Mouse (Mus musculus) cerebellum, adult 2 months (tissue): ENCODE results near the gene Cse1l.

Source experiments
- CTCF ChIP-seq: fragments of 200-500 bp; IDR thresholded peaks from 2 replicates; pipeline ENCODE4 v1.5.1; 2011; ENCODE audit warnings: low read depth, mild to moderate bottlenecking, control low read depth, low read length, moderate library complexity, borderline replicate concordance; ENCODE audit not compliant: insufficient read depth
- POLR2A ChIP-seq: fragments of 200-500 bp; IDR thresholded peaks from 2 replicates; pipeline ENCODE4 v1.6.1; 2011; ENCODE audit warnings: low read length, control low read depth, borderline replicate concordance; ENCODE audit not compliant: insufficient read depth

DNA sequence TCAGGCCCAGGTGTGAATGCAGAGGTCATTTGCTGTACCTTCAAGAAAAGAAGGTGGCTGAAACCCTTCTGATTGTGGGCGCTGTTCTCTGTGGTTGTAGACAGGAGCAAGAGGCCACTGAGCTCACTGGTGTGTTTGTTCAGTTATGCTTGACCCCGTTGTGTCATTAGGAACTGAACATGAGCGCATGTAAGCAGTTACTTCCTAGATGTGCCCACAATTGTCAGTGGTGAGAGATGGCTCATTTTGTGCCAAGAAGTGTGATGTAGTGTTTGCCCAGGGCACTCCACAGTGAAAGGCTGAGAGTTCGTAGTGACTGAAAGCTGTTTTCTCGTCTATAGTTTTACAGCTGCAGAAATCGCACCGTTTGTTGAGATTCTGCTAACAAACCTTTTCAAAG lies 29.7 kb downstream of the Cse1l start:
- TF ChIP-seq POLR2A (no peak), CTCF (no peak)
